Mouse (Mus musculus): ENCODE data around the gene Rubcnl. TPM values are rescaled to one million over a fixed set of nuclear protein-coding genes. Genes with fewer than 3 reads are reported as not detected.

The Rubcnl gene
- 0.20 and 0.22 TPM in 2 replicates for polyA plus RNA-seq (2014; fragmentation: Nextera tagmentation; extraction: Ambion mirVana)

DNA sequence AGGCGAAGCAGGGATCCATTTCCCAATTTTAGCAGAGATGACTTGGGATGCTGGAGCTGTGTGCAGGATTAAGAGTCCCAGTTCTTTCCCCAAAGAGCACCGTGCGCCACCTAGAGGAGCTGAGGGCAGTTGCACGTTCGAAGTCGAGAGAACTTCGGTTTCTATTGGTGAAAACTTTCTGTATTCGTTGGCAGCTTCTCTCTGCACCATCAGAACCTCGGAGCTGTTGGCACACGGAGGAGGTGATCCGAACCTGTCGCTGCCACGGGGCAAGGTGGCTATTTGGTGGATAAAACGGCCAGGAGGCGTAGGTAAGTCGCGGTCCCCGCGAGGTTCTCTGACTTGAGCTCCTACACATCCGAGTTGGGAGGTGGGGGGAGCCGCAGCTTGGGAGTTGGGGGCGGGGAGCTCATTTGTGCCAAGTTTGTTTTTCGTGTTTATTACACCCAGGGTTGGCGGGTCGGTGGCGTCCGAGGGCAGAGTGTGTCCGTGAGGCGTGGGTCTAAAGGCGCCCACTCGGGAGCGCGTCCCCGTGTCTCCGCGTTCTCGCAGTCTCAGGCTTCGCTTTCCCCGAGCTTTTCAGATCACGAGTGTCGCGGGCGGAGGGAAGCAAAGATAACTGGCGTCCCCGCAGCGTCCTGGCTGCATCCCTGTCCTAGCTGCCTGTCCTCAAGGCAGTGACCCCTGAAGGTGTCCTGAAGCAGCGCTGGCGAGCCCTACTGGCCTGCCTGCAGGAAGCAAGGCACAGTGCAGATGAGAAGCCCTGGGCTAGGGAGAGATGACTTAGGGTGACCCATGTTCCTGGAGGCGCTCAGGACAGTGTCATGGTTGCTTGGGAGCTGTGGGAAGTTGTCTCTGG, at the start of gene Rubcnl:
Gene Rubcnl, plus strand, starts transcription at position 172 of the 859 bp plus-strand sequence.
- Histone ChIP-seq H3K4me2 (replicated peaks; ENCODE audit: low read depth, low read length) (peak within 1 kb of the TSS; percentile 94), H3K9ac (ENCODE audit: low read depth, low read length) (peak within 1 kb of the TSS; percentile 49; the same call in 1 of the 2 replicates), H3K4me1 (replicated peaks; ENCODE audit: control insufficient read depth, insufficient read depth, low read length) (no peaks in the 10 kb centered on the region), H3K9me3 (ENCODE audit: control insufficient read depth, low read length) (no peaks in the 10 kb centered on the region), H3K36me3 (ENCODE audit: control insufficient read depth, insufficient read depth, low read length) (no peaks in the 10 kb centered on the region), H3K27ac (ENCODE audit: low read depth, low read length) (no peak within 1 kb of the TSS), H3K27me3 (ENCODE audit: control insufficient read depth, insufficient read depth, low read length) (no peaks in the 10 kb centered on the region), H3K4me3 (ENCODE audit: low read depth, low read length) (peak within 1 kb of the TSS; percentile 50)
- DNase-seq (ENCODE audit: low spot score) (peak; percentile 90), ATAC-seq (ENCODE audit: low FRiP score) (peak; percentile 59)
- 3% methylated on average over 49 of the region's 49 CpGs for WGBS

DNA sequence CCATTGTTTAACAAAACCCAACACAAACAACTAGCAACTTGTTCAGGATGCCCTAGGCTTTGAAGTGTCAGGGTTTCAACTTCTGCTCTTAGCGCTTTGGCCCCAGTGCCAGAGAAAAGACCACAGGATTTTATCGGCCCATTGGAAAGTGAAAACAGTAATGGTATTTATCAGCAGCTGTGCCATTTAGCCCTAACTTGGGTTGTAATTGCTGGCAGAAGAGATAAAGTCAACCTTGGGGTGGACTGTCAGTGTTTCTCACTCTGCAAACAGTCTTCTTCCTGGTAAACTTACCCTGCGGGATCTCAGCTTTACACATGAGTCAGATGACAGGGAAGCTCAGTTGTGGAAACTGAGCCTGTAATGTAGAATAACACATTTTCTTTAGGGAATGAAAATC, 43.6 kb upstream of the Rubcnl start:
- Histone ChIP-seq H3K4me1 (replicated peaks; ENCODE audit: control insufficient read depth, insufficient read depth, low read length) (no peaks in the 10 kb centered on the region), H3K4me3 (ENCODE audit: low read depth, low read length) (no peak overlapping the region), H3K36me3 (ENCODE audit: control insufficient read depth, insufficient read depth, low read length) (no peaks in the 10 kb centered on the region), H3K9ac (ENCODE audit: low read depth, low read length) (no peak overlapping the region), H3K9me3 (ENCODE audit: control insufficient read depth, low read length) (no peaks in the 10 kb centered on the region), H3K27ac (ENCODE audit: low read depth, low read length) (no peak overlapping the region), H3K27me3 (ENCODE audit: control insufficient read depth, insufficient read depth, low read length) (no peaks in the 10 kb centered on the region), H3K4me2 (replicated peaks; ENCODE audit: low read depth, low read length) (no peak overlapping the region)
- DNase-seq (ENCODE audit: low spot score) = no peak
- WGBS = 58% methylated on average over 3 of the region's 3 CpGs
- no peak for ATAC-seq (ENCODE audit: low FRiP score)

DNA sequence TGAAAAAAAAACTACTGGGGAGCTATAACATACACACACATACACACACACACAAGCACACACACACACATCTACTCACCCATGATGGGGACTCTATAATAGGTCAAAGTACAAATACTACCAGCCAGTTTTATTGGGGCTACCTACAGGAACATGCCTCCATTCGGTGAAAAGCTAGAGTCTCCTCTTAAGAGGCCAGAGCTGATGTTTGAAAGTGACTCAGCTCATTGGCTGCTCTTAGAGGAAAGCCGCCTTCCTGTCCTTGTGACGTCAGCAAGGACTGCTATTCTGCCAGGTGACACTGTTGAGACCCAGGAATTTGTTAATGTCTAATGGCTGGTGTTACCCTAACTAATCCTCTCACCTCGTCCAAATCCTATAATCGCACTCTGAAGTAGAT, 43.1 kb upstream of the Rubcnl start:
- ATAC-seq (ENCODE audit: low FRiP score) (no peak), DNase-seq (ENCODE audit: low spot score) (no peak)
- Histone ChIP-seq H3K9me3 (ENCODE audit: control insufficient read depth, low read length) (no peaks in the 10 kb centered on the region), H3K4me2 (replicated peaks; ENCODE audit: low read depth, low read length) (no peak overlapping the region), H3K4me3 (ENCODE audit: low read depth, low read length) (no peak overlapping the region), H3K27me3 (ENCODE audit: control insufficient read depth, insufficient read depth, low read length) (no peaks in the 10 kb centered on the region), H3K36me3 (ENCODE audit: control insufficient read depth, insufficient read depth, low read length) (no peaks in the 10 kb centered on the region), H3K9ac (ENCODE audit: low read depth, low read length) (no peak overlapping the region), H3K4me1 (replicated peaks; ENCODE audit: control insufficient read depth, insufficient read depth, low read length) (no peaks in the 10 kb centered on the region), H3K27ac (ENCODE audit: low read depth, low read length) (no peak overlapping the region)
- WGBS = 87% methylated on average over 5 of the region's 5 CpGs

DNA sequence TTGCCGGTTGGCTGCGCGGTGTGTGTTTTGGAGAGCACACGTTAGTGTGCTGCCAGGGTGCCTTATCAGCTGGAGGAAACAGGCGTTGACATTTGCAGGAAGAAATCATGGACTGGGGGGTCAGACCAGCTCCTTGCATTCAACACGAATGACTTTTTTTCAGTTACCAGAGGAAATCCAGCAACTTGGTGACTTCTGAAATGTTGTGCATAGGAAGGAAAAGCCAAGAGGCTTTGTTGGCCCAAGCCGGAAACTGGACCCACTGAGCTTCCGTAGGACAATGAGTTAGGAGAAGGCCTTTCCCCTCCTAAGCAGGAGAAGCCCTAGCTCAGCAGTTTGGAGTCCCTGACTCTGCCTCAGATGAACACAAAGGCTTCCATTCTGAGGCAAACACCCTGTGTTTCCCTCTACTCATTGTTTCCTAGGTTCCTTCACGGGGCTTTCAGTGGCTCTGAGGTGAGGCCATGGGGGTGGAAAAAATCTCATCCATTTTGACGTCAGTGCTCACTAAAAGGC, 41.6 kb upstream of the Rubcnl start:
- Histone ChIP-seq H3K4me2 (replicated peaks; ENCODE audit: low read depth, low read length) (no peak overlapping the region), H3K4me1 (replicated peaks; ENCODE audit: control insufficient read depth, insufficient read depth, low read length) (no peaks in the 10 kb centered on the region), H3K9ac (ENCODE audit: low read depth, low read length) (no peak overlapping the region), H3K27ac (ENCODE audit: low read depth, low read length) (no peak overlapping the region), H3K4me3 (ENCODE audit: low read depth, low read length) (no peak overlapping the region), H3K9me3 (ENCODE audit: control insufficient read depth, low read length) (no peaks in the 10 kb centered on the region), H3K36me3 (ENCODE audit: control insufficient read depth, insufficient read depth, low read length) (no peaks in the 10 kb centered on the region), H3K27me3 (ENCODE audit: control insufficient read depth, insufficient read depth, low read length) (no peaks in the 10 kb centered on the region)
- 67% methylated on average over 10 of the region's 10 CpGs for WGBS
- DNase-seq (ENCODE audit: low spot score) = no peak
- no peak for ATAC-seq (ENCODE audit: low FRiP score)

DNA sequence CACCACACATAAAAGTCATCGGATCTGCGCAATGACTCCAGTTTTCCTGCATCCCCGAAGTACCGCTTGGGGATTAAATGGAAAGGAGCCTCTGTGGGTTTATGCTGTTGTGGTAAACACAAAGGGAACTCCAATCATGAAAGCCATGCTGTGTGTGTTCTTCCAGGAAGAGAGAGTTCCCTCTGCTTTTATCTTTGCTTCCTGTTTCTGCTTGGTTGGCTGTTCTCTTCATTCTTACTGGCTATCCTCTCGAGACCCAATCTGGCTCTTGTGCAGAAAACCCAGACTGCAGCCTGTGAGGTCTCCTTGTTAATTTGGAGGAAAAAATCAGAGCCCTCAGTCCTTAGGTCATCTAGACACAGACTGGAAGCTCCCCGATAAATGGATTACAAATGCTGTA, 38.9 kb upstream of the Rubcnl start:
- Histone ChIP-seq H3K4me3 (ENCODE audit: low read depth, low read length) (no peak overlapping the region), H3K36me3 (ENCODE audit: control insufficient read depth, insufficient read depth, low read length) (no peaks in the 10 kb centered on the region), H3K9ac (ENCODE audit: low read depth, low read length) (no peak overlapping the region), H3K4me1 (replicated peaks; ENCODE audit: control insufficient read depth, insufficient read depth, low read length) (no peaks in the 10 kb centered on the region), H3K4me2 (replicated peaks; ENCODE audit: low read depth, low read length) (no peak overlapping the region), H3K27ac (ENCODE audit: low read depth, low read length) (no peak overlapping the region), H3K9me3 (ENCODE audit: control insufficient read depth, low read length) (no peaks in the 10 kb centered on the region), H3K27me3 (ENCODE audit: control insufficient read depth, insufficient read depth, low read length) (no peaks in the 10 kb centered on the region)
- no peak for ATAC-seq (ENCODE audit: low FRiP score)
- WGBS = 84% methylated on average over 6 of the region's 6 CpGs
- DNase-seq (ENCODE audit: low spot score) = no peak

DNA sequence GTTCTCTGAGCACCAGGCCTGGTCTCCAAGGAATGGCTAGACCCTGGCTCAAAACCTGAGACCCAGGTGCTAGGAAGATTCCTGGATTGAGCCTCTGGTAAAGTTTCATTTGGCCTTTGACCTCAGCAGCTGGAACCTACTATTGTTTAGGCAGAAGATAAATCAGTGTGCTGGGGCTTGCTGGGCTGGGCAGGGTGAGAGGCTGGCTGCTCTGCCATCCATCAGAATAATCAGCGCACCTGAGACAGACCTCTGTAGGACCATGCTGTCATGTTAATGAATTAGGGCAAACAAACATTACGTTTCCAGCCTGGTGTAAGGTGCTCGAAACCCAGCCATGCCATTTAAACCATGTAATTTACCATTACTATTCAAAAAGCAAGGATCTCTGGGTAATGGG, 34.8 kb upstream of the Rubcnl start:
- WGBS = 43% methylated on average over 3 of the region's 3 CpGs
- no peak overlapping the region for H3K4me3 ChIP-seq (ENCODE audit: low read depth, low read length)

DNA sequence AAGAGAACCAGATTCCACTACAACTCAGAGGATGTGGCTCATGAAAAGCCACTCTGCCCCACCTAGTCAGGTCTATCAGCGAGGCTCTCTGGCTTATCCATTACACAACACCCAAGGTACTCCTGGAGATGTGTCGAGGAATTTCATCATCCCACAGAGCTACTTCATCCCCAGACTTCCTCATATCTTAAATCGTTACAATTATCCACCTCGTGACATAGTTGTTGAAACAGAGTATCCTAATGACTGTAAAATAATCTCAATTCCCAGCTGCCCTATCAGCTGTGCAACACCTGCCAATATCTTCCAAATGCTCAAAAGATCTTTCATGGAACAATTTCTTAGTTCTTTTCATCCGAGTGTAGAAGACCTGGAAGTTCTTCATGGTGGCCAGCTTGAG, 32.7 kb upstream of the Rubcnl start:
- no peak for ATAC-seq (ENCODE audit: low FRiP score)
- no peaks in the 10 kb centered on the region for H3K36me3 ChIP-seq (ENCODE audit: control insufficient read depth, insufficient read depth, low read length)
- no peaks in the 10 kb centered on the region for H3K27me3 ChIP-seq (ENCODE audit: control insufficient read depth, insufficient read depth, low read length)
- DNase-seq (ENCODE audit: low spot score) = no peak
- no peak overlapping the region for H3K4me2 ChIP-seq (replicated peaks; ENCODE audit: low read depth, low read length)
- H3K27ac ChIP-seq (ENCODE audit: low read depth, low read length) = no peak overlapping the region
- no peaks in the 10 kb centered on the region for H3K9me3 ChIP-seq (ENCODE audit: control insufficient read depth, low read length)
- H3K4me1 ChIP-seq (replicated peaks; ENCODE audit: control insufficient read depth, insufficient read depth, low read length) = no peaks in the 10 kb centered on the region
- no peak overlapping the region for H3K4me3 ChIP-seq (ENCODE audit: low read depth, low read length)
- 83% methylated on average over 5 of the region's 5 CpGs for WGBS
- H3K9ac ChIP-seq (ENCODE audit: low read depth, low read length) = no peak overlapping the region

More for the DNA sequence above, 34.8 kb upstream of the Rubcnl start:
- Histone ChIP-seq H3K27ac (ENCODE audit: low read depth, low read length) (no peak overlapping the region), H3K4me2 (replicated peaks; ENCODE audit: low read depth, low read length) (no peak overlapping the region), H3K9me3 (ENCODE audit: control insufficient read depth, low read length) (no peaks in the 10 kb centered on the region), H3K9ac (ENCODE audit: low read depth, low read length) (no peak overlapping the region), H3K4me1 (replicated peaks; ENCODE audit: control insufficient read depth, insufficient read depth, low read length) (no peaks in the 10 kb centered on the region), H3K27me3 (ENCODE audit: control insufficient read depth, insufficient read depth, low read length) (no peaks in the 10 kb centered on the region), H3K36me3 (ENCODE audit: control insufficient read depth, insufficient read depth, low read length) (no peaks in the 10 kb centered on the region)
- peak; percentile 84 for ATAC-seq (ENCODE audit: low FRiP score)
- peak; percentile 45 for DNase-seq (ENCODE audit: low spot score)

DNA sequence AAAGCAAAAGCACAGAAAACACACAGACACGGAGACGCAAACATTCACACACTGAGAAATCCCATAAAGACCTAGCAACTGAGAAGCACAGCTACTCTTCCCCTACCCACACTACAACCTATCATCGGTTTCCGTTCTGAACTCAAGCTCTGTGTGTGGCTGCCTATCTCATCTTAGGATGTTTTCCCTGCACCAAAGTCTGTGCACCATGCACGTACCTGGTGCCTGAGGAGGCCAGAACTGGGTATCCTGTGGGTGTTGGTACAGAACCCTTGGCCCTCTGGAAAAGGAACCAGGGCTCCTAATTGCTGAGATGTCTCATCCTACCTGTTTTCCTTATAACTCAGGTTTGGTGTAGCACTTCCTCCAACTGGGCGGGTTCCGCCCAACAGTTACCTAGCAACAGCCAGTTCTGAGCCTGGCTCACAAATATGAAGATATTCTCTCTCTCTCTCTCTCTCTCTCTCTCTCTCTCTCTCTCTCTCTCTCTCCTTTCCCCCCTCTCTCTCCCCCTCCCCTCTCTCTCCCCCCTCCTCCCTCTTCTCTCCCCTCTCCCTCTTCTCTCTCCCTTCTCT, 30.9 kb upstream of the Rubcnl start:
- no peaks in the 10 kb centered on the region for H3K9me3 ChIP-seq (ENCODE audit: control insufficient read depth, low read length)
- no peaks in the 10 kb centered on the region for H3K36me3 ChIP-seq (ENCODE audit: control insufficient read depth, insufficient read depth, low read length)
- H3K4me3 ChIP-seq (ENCODE audit: low read depth, low read length) = no peak overlapping the region
- no peak for DNase-seq (ENCODE audit: low spot score)
- H3K27ac ChIP-seq (ENCODE audit: low read depth, low read length) = no peak overlapping the region
- no peak overlapping the region for H3K4me2 ChIP-seq (replicated peaks; ENCODE audit: low read depth, low read length)
- H3K27me3 ChIP-seq (ENCODE audit: control insufficient read depth, insufficient read depth, low read length) = no peaks in the 10 kb centered on the region
- no peak overlapping the region for H3K9ac ChIP-seq (ENCODE audit: low read depth, low read length)
- ATAC-seq (ENCODE audit: low FRiP score) = no peak
- no peaks in the 10 kb centered on the region for H3K4me1 ChIP-seq (replicated peaks; ENCODE audit: control insufficient read depth, insufficient read depth, low read length)
- 78% methylated on average over 7 of the region's 7 CpGs for WGBS

DNA sequence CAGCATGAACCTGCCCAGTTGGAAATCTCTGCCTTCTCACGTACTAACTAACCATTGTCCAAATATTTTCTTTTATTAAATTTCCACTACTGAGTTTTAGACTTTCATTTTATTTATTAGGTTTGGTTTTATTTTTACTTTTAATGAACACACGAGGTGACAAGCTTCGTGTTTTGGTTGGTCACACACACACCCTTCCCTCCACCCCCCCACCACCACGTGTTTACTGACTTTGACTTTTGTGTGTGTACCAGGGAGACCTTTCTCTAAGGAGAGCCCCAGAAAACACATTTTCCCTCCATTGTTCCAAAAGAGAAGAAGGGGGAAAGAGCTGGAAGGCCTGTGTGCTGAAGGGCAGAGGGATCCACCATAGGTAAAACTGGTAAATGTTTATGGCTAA, 30.2 kb upstream of the Rubcnl start:
- H3K4me2 ChIP-seq (replicated peaks; ENCODE audit: low read depth, low read length) = no peak overlapping the region
- H3K27ac ChIP-seq (ENCODE audit: low read depth, low read length) = no peak overlapping the region
- H3K9me3 ChIP-seq (ENCODE audit: control insufficient read depth, low read length) = no peaks in the 10 kb centered on the region
- no peaks in the 10 kb centered on the region for H3K4me1 ChIP-seq (replicated peaks; ENCODE audit: control insufficient read depth, insufficient read depth, low read length)
- DNase-seq (ENCODE audit: low spot score) = no peak
- WGBS = 57% methylated on average over 4 of the region's 4 CpGs
- ATAC-seq (ENCODE audit: low FRiP score) = no peak
- no peak overlapping the region for H3K9ac ChIP-seq (ENCODE audit: low read depth, low read length)
- no peaks in the 10 kb centered on the region for H3K27me3 ChIP-seq (ENCODE audit: control insufficient read depth, insufficient read depth, low read length)
- H3K36me3 ChIP-seq (ENCODE audit: control insufficient read depth, insufficient read depth, low read length) = no peaks in the 10 kb centered on the region
- no peak overlapping the region for H3K4me3 ChIP-seq (ENCODE audit: low read depth, low read length)
